Mouse (Mus musculus) cortical plate, adult 2 months (tissue): Measurements from ENCODE around the gene Csmd2.

Experiments
- CTCF ChIP-seq: fragments of 200-500 bp; IDR thresholded peaks from 2 replicates; pipeline ENCODE4 v1.5.1; 2011; ENCODE audit warnings: mild to moderate bottlenecking, control low read depth, low read length; ENCODE audit not compliant: insufficient read depth; ENCODE audit errors: extremely low read depth
- POLR2A ChIP-seq: fragments of 200-500 bp; IDR thresholded peaks from 2 replicates; pipeline ENCODE4 v1.6.1; 2011; ENCODE audit warnings: mild to moderate bottlenecking, low read length, control low read depth; ENCODE audit not compliant: insufficient read depth; ENCODE audit errors: extremely low read depth

GRCm38 (mm10) chr4:128594062-128594461 lies 606.4 kb downstream of the Csmd2 start:
- no peak for TF ChIP-seq CTCF
- no peak for TF ChIP-seq POLR2A
